Mouse (Mus musculus): ENCODE results near the gene Pnpo. TPM values are rescaled to one million over a fixed set of nuclear protein-coding genes. Genes with fewer than 3 reads are reported as not detected.

The Pnpo gene
- total and polyA plus RNA-seq, 2 experiments: 113 to 175 TPM

DNA sequence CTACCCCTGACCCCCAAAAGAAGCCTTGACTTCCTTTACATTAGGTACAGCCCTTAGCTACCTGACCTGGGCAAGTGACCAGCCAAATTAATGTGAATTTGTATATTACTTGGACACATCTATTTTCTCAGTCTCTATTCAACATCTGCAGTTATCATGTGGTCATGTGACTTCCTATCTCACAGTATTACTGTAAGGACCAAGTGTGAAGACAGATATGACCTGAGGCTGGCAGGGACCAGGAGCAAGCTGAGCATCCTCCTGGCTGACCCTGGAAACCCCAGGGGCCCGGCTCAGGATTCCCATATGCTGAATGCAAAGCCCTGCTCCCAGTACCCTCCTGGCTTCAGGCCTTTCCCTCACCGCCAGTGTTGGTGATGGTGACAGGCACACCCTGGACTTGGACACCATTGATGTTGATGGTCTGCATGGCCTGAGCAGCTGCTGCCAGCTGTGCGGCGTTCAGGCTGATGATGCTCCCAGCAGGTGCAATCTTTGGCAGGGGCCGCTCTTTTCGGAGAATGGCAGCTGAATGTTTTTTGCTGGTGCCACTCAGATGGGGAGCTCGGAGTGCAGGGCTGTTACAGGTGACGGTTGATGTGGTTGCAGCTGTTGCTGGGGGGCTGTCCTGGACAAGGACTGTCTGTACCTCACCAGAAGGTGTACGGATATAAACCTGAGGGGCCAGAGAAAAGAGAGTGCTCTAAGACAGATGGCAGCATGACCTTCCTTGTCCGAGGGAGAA, 13.4 kb upstream of the Pnpo start:
- Histone ChIP-seq H3K9ac (ENCODE audit: low read depth, low read length) (no peak overlapping the region), H3K27ac (replicated peaks; ENCODE audit: insufficient read depth, low read depth, low read length) (no peak overlapping the region), H3K4me1 (ENCODE audit: control insufficient read depth, insufficient read depth, low read length) (no peaks in the 10 kb centered on the region), H3K36me3 (ENCODE audit: control insufficient read depth, insufficient read depth, low read length) (peaks cover 2% of the 10 kb centered on the region; the same call in 1 of the 2 replicates), H3K79me2 (ENCODE audit: control insufficient read depth, insufficient read depth, low read length) (no peaks in the 10 kb centered on the region), H3K27me3 (ENCODE audit: control insufficient read depth, insufficient read depth, low read length) (no peaks in the 10 kb centered on the region), H3K4me3 (ENCODE audit: insufficient read depth, low read depth, low read length) (no peak overlapping the region)
- TF ChIP-seq CTCF (IDR thresholded peaks at IDR 0.05; ENCODE audit: low read depth, low read length): no peak
- no peak for TF ChIP-seq POLR2A (IDR thresholded peaks at IDR 0.05; ENCODE audit: extremely low read depth, insufficient read depth, low read length)
- 96% methylated on average over 10 of the region's 10 CpGs for WGBS
- no peak for DNase-seq (ENCODE audit: extremely low read depth, low read depth, low spot score)

DNA sequence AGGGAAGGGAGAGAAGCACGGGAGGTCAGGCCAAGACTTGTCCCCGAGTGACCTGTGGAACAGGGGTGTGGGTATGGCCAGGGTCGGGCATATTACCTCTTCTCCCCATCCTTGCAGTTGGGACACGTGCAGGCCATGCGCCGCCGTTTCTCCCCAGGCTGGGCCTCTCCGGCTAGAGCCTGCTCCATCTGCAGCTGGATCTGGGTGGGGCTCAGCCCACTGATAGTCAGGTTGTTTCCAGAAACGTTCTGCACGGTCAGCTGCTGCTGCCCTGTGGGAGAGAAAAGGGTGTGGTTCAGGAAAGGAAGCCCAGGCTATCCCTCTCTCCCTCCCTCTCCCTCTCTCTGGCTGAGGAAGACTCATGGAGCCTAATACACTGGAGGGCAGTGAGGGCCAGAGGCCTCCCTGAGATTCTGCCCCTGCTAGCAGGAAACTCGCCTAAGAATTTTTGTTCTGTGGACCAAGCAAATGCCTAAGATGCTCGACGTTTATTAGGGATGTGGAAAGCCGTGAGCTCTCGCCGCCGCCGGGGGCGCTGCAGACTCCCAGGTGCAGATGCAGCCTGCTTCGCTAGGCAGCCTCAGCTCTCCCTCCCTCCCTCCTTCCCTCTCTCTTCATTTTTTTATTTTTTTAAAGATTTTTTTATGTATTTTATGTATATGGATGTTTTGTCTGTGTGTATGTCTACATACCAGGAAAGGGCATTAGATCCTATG, 12.4 kb upstream of the Pnpo start:
- no peak overlapping the region for H3K4me3 ChIP-seq (ENCODE audit: insufficient read depth, low read depth, low read length)
- no peak overlapping the region for H3K9ac ChIP-seq (ENCODE audit: low read depth, low read length)
- no peak for DNase-seq (ENCODE audit: extremely low read depth, low read depth, low spot score)
- no peaks in the 10 kb centered on the region for H3K79me2 ChIP-seq (ENCODE audit: control insufficient read depth, insufficient read depth, low read length)
- peaks cover 2% of the 10 kb centered on the region; the same call in 1 of the 2 replicates for H3K36me3 ChIP-seq (ENCODE audit: control insufficient read depth, insufficient read depth, low read length)
- H3K4me1 ChIP-seq (ENCODE audit: control insufficient read depth, insufficient read depth, low read length): no peaks in the 10 kb centered on the region
- 82% methylated on average over 20 of the region's 20 CpGs for WGBS
- H3K27ac ChIP-seq (replicated peaks; ENCODE audit: insufficient read depth, low read depth, low read length): no peak overlapping the region
- TF ChIP-seq CTCF (IDR thresholded peaks at IDR 0.05; ENCODE audit: low read depth, low read length): 0 out of 2 replicates have a peak, but pooled peaks have one; percentile 10
- no peak for TF ChIP-seq POLR2A (IDR thresholded peaks at IDR 0.05; ENCODE audit: extremely low read depth, insufficient read depth, low read length)
- no peaks in the 10 kb centered on the region for H3K27me3 ChIP-seq (ENCODE audit: control insufficient read depth, insufficient read depth, low read length)

DNA sequence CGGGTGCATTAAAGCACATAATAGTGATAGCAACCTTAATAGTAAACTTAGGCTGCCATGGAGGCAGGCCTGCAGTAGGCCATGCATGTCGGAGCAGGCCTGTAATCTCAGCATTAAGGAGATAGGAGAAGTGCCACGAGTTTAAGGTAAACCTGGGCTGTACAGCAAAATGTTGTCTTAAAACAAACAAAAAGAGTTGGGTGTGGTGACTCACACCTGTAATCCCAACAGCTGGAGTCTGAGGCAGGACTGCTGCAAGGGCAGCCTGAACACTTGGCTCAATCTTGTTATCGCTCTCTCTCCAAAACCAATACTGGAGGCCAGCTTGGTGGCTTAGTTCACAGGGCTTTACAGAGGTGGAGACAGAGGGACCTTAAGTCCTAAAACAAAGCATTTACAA, 11.3 kb upstream of the Pnpo start:
- no peak for TF ChIP-seq POLR2A (IDR thresholded peaks at IDR 0.05; ENCODE audit: extremely low read depth, insufficient read depth, low read length)
- no peak for TF ChIP-seq CTCF (IDR thresholded peaks at IDR 0.05; ENCODE audit: low read depth, low read length)
- Histone ChIP-seq H3K4me3 (ENCODE audit: insufficient read depth, low read depth, low read length) (no peak overlapping the region), H3K36me3 (ENCODE audit: control insufficient read depth, insufficient read depth, low read length) (0 out of 2 replicates have a peak, but pooled peaks cover 2% of the 10 kb centered on the region), H3K79me2 (ENCODE audit: control insufficient read depth, insufficient read depth, low read length) (no peaks in the 10 kb centered on the region), H3K27ac (replicated peaks; ENCODE audit: insufficient read depth, low read depth, low read length) (no peak overlapping the region), H3K27me3 (ENCODE audit: control insufficient read depth, insufficient read depth, low read length) (no peaks in the 10 kb centered on the region), H3K9ac (ENCODE audit: low read depth, low read length) (no peak overlapping the region), H3K4me1 (ENCODE audit: control insufficient read depth, insufficient read depth, low read length) (no peaks in the 10 kb centered on the region)
- no peak for DNase-seq (ENCODE audit: extremely low read depth, low read depth, low spot score)
- 87% methylated on average over 4 of the region's 4 CpGs for WGBS

DNA sequence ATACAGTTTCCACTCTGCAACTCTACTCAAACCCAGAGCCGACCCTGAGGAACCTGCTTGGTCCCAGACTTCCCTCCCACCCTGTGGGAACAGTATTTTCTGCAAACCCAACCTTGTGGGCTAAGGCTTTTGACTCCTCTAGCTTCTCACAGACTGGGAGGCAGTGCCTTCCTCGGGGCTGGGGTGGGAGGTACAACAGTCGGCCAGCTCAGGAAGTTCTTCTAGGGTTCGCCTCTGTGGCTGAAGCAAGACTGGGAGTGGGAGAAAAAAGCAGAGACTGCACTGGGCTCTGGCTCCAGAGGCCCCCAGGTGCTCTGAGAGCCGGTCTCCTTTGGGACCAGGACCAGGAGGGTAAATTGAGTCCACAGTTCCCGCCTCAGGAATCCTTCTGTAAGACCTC, 9.1 kb upstream of the Pnpo start:
- no peak overlapping the region for H3K9ac ChIP-seq (ENCODE audit: low read depth, low read length)
- H3K27ac ChIP-seq (replicated peaks; ENCODE audit: insufficient read depth, low read depth, low read length): no peak overlapping the region
- H3K27me3 ChIP-seq (ENCODE audit: control insufficient read depth, insufficient read depth, low read length): no peaks in the 10 kb centered on the region
- DNase-seq (ENCODE audit: extremely low read depth, low read depth, low spot score): no peak
- no peak for TF ChIP-seq POLR2A (IDR thresholded peaks at IDR 0.05; ENCODE audit: extremely low read depth, insufficient read depth, low read length)
- TF ChIP-seq CTCF (IDR thresholded peaks at IDR 0.05; ENCODE audit: low read depth, low read length): no peak
- 0 out of 2 replicates have a peak, but pooled peaks cover 2% of the 10 kb centered on the region for H3K36me3 ChIP-seq (ENCODE audit: control insufficient read depth, insufficient read depth, low read length)
- H3K79me2 ChIP-seq (ENCODE audit: control insufficient read depth, insufficient read depth, low read length): no peaks in the 10 kb centered on the region
- 79% methylated on average over 6 of the region's 6 CpGs for WGBS
- H3K4me1 ChIP-seq (ENCODE audit: control insufficient read depth, insufficient read depth, low read length): no peaks in the 10 kb centered on the region
- H3K4me3 ChIP-seq (ENCODE audit: insufficient read depth, low read depth, low read length): no peak overlapping the region

DNA sequence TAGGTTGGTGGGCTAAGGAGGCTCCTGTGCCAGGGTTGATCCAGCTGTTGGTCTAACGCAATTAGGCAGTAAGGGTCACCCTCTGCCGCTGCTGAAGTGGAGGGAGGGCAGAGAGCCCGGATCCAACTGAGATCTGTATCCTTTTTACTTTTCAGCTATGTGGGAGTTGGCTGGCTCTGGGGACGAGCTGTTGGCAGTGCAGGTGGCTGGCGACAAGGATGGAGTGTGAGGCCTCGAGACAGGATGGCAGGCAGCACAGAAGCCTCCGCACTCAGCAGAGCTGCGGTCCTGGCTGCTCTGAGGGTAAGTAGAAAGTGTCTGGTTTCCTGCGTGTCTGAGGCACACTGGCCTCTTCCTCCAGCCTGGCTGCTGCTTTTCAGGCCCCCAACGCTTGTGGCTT, 8.6 kb upstream of the Pnpo start:
- WGBS: 88% methylated on average over 10 of the region's 10 CpGs
- Histone ChIP-seq H3K9ac (ENCODE audit: low read depth, low read length) (no peak overlapping the region), H3K27ac (replicated peaks; ENCODE audit: insufficient read depth, low read depth, low read length) (no peak overlapping the region), H3K27me3 (ENCODE audit: control insufficient read depth, insufficient read depth, low read length) (no peaks in the 10 kb centered on the region), H3K4me3 (ENCODE audit: insufficient read depth, low read depth, low read length) (no peak overlapping the region), H3K79me2 (ENCODE audit: control insufficient read depth, insufficient read depth, low read length) (no peaks in the 10 kb centered on the region), H3K4me1 (ENCODE audit: control insufficient read depth, insufficient read depth, low read length) (no peaks in the 10 kb centered on the region), H3K36me3 (ENCODE audit: control insufficient read depth, insufficient read depth, low read length) (0 out of 2 replicates have a peak, but pooled peaks cover 2% of the 10 kb centered on the region)
- no peak for TF ChIP-seq POLR2A (IDR thresholded peaks at IDR 0.05; ENCODE audit: extremely low read depth, insufficient read depth, low read length)
- no peak for TF ChIP-seq CTCF (IDR thresholded peaks at IDR 0.05; ENCODE audit: low read depth, low read length)
- DNase-seq (ENCODE audit: extremely low read depth, low read depth, low spot score): no peak

Measured in liver, adult 2 months (tissue).